Mouse (Mus musculus) kidney, adult 2 months (tissue): ENCODE measurements around the gene Ache.

Experiments
- CTCF ChIP-seq: fragments of 200-500 bp; conservative IDR thresholded peaks from 2 replicates; pipeline ENCODE4 v1.5.1; 2011; ENCODE audit warnings: low read depth, mild to moderate bottlenecking, control low read depth, low read length, moderate library complexity, mixed read lengths; ENCODE audit not compliant: insufficient read depth, insufficient read length
- POLR2A ChIP-seq: fragments of 200-500 bp; IDR thresholded peaks from one replicate; pipeline ENCODE4 v1.6.1; 2011; ENCODE audit warnings: low read depth, low read length, control low read depth

DNA sequence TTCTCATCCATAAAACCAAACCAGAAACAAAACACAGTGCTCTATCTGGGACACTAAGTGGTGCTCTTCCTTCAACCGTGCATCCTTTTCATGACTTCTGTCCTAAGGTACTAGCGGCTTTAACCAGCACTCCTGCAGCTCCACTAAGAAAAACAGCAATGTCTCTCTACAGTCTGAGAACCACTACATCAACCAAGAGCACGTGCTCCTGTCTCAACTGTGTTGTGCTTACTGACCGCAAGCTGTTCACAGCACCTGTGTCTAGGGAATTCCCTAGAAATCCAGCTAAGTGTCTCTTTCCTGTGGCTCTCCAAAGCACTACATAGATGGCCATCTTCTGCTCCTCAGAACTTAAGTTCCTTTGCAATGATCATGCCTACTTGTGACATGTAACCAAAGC is 17.5 kb downstream of the Ache start:
- no peak for TF ChIP-seq CTCF
- TF ChIP-seq POLR2A, result no peak
